Mouse (Mus musculus) CH12F3 (cell line): ENCODE results near the gene Gpr108.

ENCODE experiments used
- in situ Hi-C: fragments of 300-500 bp; cut with MboI; formaldehyde crosslinking; loops from 2 replicates; pipeline ENCODE4 v1.14.3; 2020; ENCODE audit warnings: low sequenced_read_pairs

Gene Gpr108

GRCm38 (mm10) chr17:57273846-57274245, 25.6 kb upstream of the Gpr108 start:
- in situ Hi-C loops, result no loop called here

GRCm38 (mm10) chr17:57271301-57271700, 23.1 kb upstream of the Gpr108 start:
- in situ Hi-C loops, result no loop called here

- in situ Hi-C loops, result no loop called here
Observed at GRCm38 (mm10) chr17:57267556-57268126, 19.4 kb upstream of the Gpr108 start.

- in situ Hi-C loops, result no loop called here
Observed at GRCm38 (mm10) chr17:57264972-57265945, 17.0 kb upstream of the Gpr108 start.

- in situ Hi-C loops, result no loop called here
Observed at GRCm38 (mm10) chr17:57264164-57264563, 15.9 kb upstream of the Gpr108 start.

GRCm38 (mm10) chr17:57262901-57263550, 14.8 kb upstream of the Gpr108 start:
- in situ Hi-C loops, result no loop called here

GRCm38 (mm10) chr17:57261796-57262195, 13.6 kb upstream of the Gpr108 start:
- in situ Hi-C loops, result no loop called here

- in situ Hi-C loops, result no loop called here
Observed at GRCm38 (mm10) chr17:57261286-57261685, 13.0 kb upstream of the Gpr108 start.

- in situ Hi-C loops, result no loop called here
Observed at GRCm38 (mm10) chr17:57260351-57260750, 12.1 kb upstream of the Gpr108 start.

GRCm38 (mm10) chr17:57259742-57260141, 11.5 kb upstream of the Gpr108 start:
- in situ Hi-C loops, result no loop called here

GRCm38 (mm10) chr17:57258191-57258590, 9.9 kb upstream of the Gpr108 start:
- in situ Hi-C loops, result no loop called here

GRCm38 (mm10) chr17:57256921-57257485, 8.8 kb upstream of the Gpr108 start:
- in situ Hi-C loops, result no loop called here

- in situ Hi-C loops, result no loop called here
Observed at GRCm38 (mm10) chr17:57255354-57255753, 7.1 kb upstream of the Gpr108 start.

- in situ Hi-C loops, result no loop called here
Observed at GRCm38 (mm10) chr17:57253306-57253705, 5.1 kb upstream of the Gpr108 start.

GRCm38 (mm10) chr17:57251431-57251830, 3.2 kb upstream of the Gpr108 start:
- in situ Hi-C loops, result no loop called here

- in situ Hi-C loops, result no loop called here
Observed at GRCm38 (mm10) chr17:57250461-57251160, 2.4 kb upstream of the Gpr108 start.

GRCm38 (mm10) chr17:57249186-57250181, 1.2 kb upstream of the Gpr108 start, which contains the start of gene Trip10:
TSS of gene Trip10 (plus strand) at chr17:57249455.
- in situ Hi-C loops, result loop anchor here (10.0 kb wide), 1 partner anchor 85 kb away; no protein-coding TSS in a partner anchor

- in situ Hi-C loops, result loop anchor here (10.0 kb wide), 1 partner anchor 86 kb away; no protein-coding TSS in a partner anchor
Observed at GRCm38 (mm10) chr17:57248771-57249170, 525 bp upstream of the Gpr108 start.
